Mouse (Mus musculus): ENCODE measurements at regions not wholly inside any gene's neighbourhood (a gene's known extent, or its start where the extent isn't known, plus 50 kb on each side); places are given as distances from the start of the nearest gene placed in this dataset.

GRCm38 (mm10) chr3:135100901-135101586 lies 111.3 kb upstream of the Cenpe start:
- no peaks in the 10 kb centered on the region for H3K36me3 ChIP-seq (ENCODE audit: control insufficient read depth, insufficient read depth, low read length)
- DNase-seq (ENCODE audit: low spot score) (no peak), ATAC-seq (ENCODE audit: low read depth) (no peak)
- H3K27ac ChIP-seq (replicated peaks; ENCODE audit: low read depth, low read length): no peak overlapping the region
- no peaks in the 10 kb centered on the region for H3K4me1 ChIP-seq (ENCODE audit: control insufficient read depth, insufficient read depth, low read length)
- no peak overlapping the region for H3K4me3 ChIP-seq (ENCODE audit: low read depth, low read length)
- no peaks in the 10 kb centered on the region for H3K27me3 ChIP-seq (replicated peaks; ENCODE audit: control insufficient read depth, insufficient read depth, low read length)
- no peak overlapping the region for H3K9ac ChIP-seq (ENCODE audit: low read depth, low read length)
- no peak overlapping the region for H3K4me2 ChIP-seq (ENCODE audit: low read depth, low read length)
- no peaks in the 10 kb centered on the region for H3K9me3 ChIP-seq (ENCODE audit: control insufficient read depth, low read length)
- 80% methylated on average over 8 of the region's 8 CpGs for WGBS

All from embryonic facial prominence, embryonic 14.5 days (tissue).